Mouse (Mus musculus): ENCODE data around the gene Tmem222. TPM values are rescaled to one million over a fixed set of nuclear protein-coding genes. Genes with fewer than 3 reads are reported as not detected.

The Tmem222 gene
- polyA plus RNA-seq, 1 experiment from 2014 or later, result 86.7 TPM

- Histone ChIP-seq H3K36me3 (replicated peaks) (no peaks in the 10 kb centered on the region), H3K27me3 (replicated peaks; ENCODE audit: low read depth, poor library complexity, severe bottlenecking) (peaks cover 29% of the 10 kb centered on the region), H3K4me3 (no peak overlapping the region), H3K27ac (replicated peaks) (no peak overlapping the region), H3K4me1 (peaks cover 62% of the 10 kb centered on the region), H3K9me3 (no peaks in the 10 kb centered on the region)
- DNase-seq (ENCODE audit: low spot score), result peak; percentile 41
- WGBS, result 66% methylated on average over 10 of the region's 10 CpGs
These were observed 51.5 kb downstream of the Tmem222 start for GRCm38 (mm10) chr4:133226073-133226472.

DNA sequence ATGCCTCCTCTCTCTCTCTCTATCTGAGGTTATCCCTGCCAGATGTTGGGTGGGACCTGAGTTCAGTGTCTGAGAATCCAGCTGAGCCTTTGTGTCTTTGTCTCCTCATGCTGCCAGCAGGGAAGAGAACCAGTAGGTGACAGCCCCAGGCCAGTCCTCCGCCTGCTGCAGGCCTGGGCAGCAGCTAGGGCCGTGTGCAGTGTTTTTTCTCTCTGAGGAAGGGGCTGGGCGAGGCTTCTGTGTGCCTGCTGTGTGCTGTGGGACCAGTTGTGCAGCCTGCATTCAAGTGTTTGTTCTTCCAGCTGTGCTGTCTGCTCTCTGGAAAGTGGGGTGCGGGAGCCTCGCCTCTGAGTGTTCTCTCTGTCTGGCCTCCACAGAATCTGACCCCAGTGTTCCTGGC is 53.7 kb downstream of the Tmem222 start:
- peaks cover 54% of the 10 kb centered on the region for H3K4me1 ChIP-seq
- peak; percentile 33 for DNase-seq (ENCODE audit: low spot score)
- no peak overlapping the region for H3K4me3 ChIP-seq
- peaks cover 49% of the 10 kb centered on the region for H3K27me3 ChIP-seq (replicated peaks; ENCODE audit: low read depth, poor library complexity, severe bottlenecking)
- WGBS, result 42% methylated on average over 5 of the region's 5 CpGs
- no peaks in the 10 kb centered on the region for H3K36me3 ChIP-seq (replicated peaks)
- peak overlapping the region; percentile 65 for H3K27ac ChIP-seq (replicated peaks)
- no peaks in the 10 kb centered on the region for H3K9me3 ChIP-seq

DNA sequence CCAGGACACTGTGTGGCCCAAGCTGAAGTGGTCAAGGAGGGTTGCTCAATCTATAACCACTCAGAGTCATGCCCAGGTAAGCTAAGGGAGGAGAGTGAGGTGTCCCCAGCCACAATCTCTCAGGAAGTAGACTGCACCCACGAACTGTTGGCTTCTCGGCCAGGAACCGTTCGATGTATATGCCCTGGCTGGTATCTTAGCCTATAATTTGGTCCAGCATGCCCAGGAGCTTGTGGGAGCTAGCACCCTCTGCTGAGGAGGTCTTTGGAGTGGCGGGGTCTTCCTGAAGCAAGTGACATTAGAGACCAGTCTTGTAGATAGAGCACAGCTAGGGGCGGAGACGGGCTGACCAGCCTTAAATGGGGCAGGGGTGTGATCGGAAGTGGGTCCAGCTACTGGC is 55.9 kb downstream of the Tmem222 start:
- Histone ChIP-seq H3K4me3 (no peak overlapping the region), H3K4me1 (peaks cover 60% of the 10 kb centered on the region), H3K27ac (replicated peaks) (no peak overlapping the region), H3K36me3 (replicated peaks) (no peaks in the 10 kb centered on the region), H3K27me3 (replicated peaks; ENCODE audit: low read depth, poor library complexity, severe bottlenecking) (peaks cover 51% of the 10 kb centered on the region), H3K9me3 (no peaks in the 10 kb centered on the region)
- DNase-seq (ENCODE audit: low spot score), result no peak
- WGBS, result 80% methylated on average over 8 of the region's 8 CpGs

DNA sequence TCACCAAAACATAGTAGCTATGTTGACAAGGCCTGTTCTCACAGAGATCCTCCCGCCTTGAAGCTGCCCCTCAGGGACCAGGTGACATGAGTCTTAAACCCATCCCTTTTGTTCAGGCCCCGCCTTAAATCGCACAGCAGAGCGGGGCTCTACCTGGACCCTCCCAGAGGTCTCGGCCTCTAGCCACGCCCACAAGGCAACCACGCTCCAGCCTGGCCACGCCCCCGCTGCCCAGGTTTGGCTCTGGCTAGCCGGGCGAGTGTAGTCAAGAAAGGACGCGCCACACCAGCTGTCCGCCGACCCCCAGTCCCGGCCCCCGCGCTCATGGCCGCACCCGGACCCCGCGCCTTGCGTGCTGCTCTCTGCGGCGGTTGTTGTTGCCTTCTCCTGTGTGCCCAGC is 56.9 kb downstream of the Tmem222 start:
- peaks cover 60% of the 10 kb centered on the region for H3K27me3 ChIP-seq (replicated peaks; ENCODE audit: low read depth, poor library complexity, severe bottlenecking)
- H3K36me3 ChIP-seq (replicated peaks), result no peaks in the 10 kb centered on the region
- WGBS, result 2% methylated on average over 25 of the region's 25 CpGs
- no peaks in the 10 kb centered on the region for H3K9me3 ChIP-seq
- H3K4me3 ChIP-seq, result peak overlapping the region; percentile 58
- DNase-seq (ENCODE audit: low spot score), result peak; percentile 75
- peak overlapping the region; percentile 72 for H3K27ac ChIP-seq (replicated peaks)
- H3K4me1 ChIP-seq, result peaks cover 51% of the 10 kb centered on the region

DNA sequence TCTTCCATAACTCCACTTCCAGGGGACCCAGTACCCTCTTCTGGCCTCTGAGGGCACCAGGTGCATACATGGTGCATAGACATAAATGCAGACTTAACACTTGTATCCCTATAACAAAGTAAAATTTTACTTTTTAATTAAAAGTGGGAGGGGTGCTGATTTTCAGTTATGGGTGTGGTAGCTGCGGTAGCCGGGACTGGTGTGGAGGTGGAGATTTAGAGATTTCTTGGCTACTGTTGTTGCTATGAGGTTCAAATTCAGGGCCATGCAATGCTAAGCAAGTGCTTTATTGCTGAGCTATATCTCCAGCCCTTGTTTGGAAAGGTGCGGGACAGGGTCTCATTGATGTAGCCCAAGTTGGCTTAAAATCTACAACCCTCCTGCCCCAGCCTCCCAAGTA is 58.8 kb downstream of the Tmem222 start:
- Histone ChIP-seq H3K27ac (replicated peaks) (no peak overlapping the region), H3K4me1 (peaks cover 46% of the 10 kb centered on the region), H3K9me3 (no peaks in the 10 kb centered on the region), H3K4me3 (no peak overlapping the region), H3K36me3 (replicated peaks) (no peaks in the 10 kb centered on the region), H3K27me3 (replicated peaks; ENCODE audit: low read depth, poor library complexity, severe bottlenecking) (peaks cover 77% of the 10 kb centered on the region)
- 95% methylated on average over 3 of the region's 3 CpGs for WGBS
- DNase-seq (ENCODE audit: low spot score), result no peak

DNA sequence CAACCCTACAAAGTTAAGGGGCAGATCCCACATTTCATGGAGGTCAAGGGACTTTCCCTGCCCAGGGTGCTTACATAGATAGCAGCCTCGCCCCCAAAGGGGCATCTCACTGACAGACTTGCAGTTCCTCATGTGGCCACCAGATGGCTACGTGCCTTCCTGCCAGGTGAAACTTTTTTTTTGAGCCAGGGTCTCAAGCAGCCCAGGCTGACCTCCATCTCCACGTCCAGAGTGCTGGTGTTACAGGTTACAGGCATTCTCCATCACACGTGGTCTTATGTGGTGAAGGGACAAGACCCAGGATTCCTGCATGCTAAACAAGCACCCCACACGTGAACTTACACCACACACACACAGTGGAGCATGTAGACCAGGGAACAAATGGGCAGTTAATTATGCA is 60.0 kb downstream of the Tmem222 start:
- DNase-seq (ENCODE audit: low spot score), result peak; percentile 79
- Histone ChIP-seq H3K36me3 (replicated peaks) (no peaks in the 10 kb centered on the region), H3K27ac (replicated peaks) (no peak overlapping the region), H3K4me3 (no peak overlapping the region), H3K9me3 (no peaks in the 10 kb centered on the region), H3K27me3 (replicated peaks; ENCODE audit: low read depth, poor library complexity, severe bottlenecking) (peaks cover 77% of the 10 kb centered on the region), H3K4me1 (peaks cover 46% of the 10 kb centered on the region)
- WGBS, result 4% methylated on average over 5 of the region's 5 CpGs

Other genes with a start within 250 kb of the Tmem222 start
- 66.7 and 73.0 TPM in 2 replicates for gene Wasf2, start 147.3 kb downstream of the Tmem222 start, polyA plus RNA-seq (2016; fragmentation: Nextera tagmentation; extraction: Ambion mirVana)
- gene Cd164l2, start 65.7 kb downstream of the Tmem222 start, polyA plus RNA-seq (2016; fragmentation: Nextera tagmentation; extraction: Ambion mirVana), result 3.0 and 5.2 TPM in 2 replicates
- gene Gpr3, start 65.3 kb downstream of the Tmem222 start, polyA plus RNA-seq (2016; fragmentation: Nextera tagmentation; extraction: Ambion mirVana), result 0.11 and 0.57 TPM in 2 replicates
- gene Map3k6, start 37.0 kb downstream of the Tmem222 start, polyA plus RNA-seq (2016; fragmentation: Nextera tagmentation; extraction: Ambion mirVana), result 1.7 and 1.8 TPM in 2 replicates
- gene Sytl1, start 14.7 kb downstream of the Tmem222 start, polyA plus RNA-seq (2016; fragmentation: Nextera tagmentation; extraction: Ambion mirVana), result 1.3 and 1.6 TPM in 2 replicates
- 17.2 and 17.7 TPM in 2 replicates for gene Wdtc1, start 75.7 kb upstream of the Tmem222 start, polyA plus RNA-seq (2016; fragmentation: Nextera tagmentation; extraction: Ambion mirVana)
- gene Slc9a1, start 91.9 kb upstream of the Tmem222 start, polyA plus RNA-seq (2016; fragmentation: Nextera tagmentation; extraction: Ambion mirVana), result 8.6 and 9.0 TPM in 2 replicates
- 1.0 and 1.2 TPM in 2 replicates for gene Tent5b, start 202.3 kb upstream of the Tmem222 start, polyA plus RNA-seq (2016; fragmentation: Nextera tagmentation; extraction: Ambion mirVana)
- gene Trnp1, start 220.8 kb upstream of the Tmem222 start, polyA plus RNA-seq (2016; fragmentation: Nextera tagmentation; extraction: Ambion mirVana), result 0.57 and 1.1 TPM in 2 replicates
- 11.0 and 13.6 TPM in 2 replicates for gene Kdf1, start 241.2 kb upstream of the Tmem222 start, polyA plus RNA-seq (2016; fragmentation: Nextera tagmentation; extraction: Ambion mirVana)

Data from embryonic facial prominence, embryonic 10.5 days (tissue).